Mouse (Mus musculus) heart, adult 2 months (tissue): ENCODE data around the gene Stk36. TPM values are rescaled to one million over a fixed set of nuclear protein-coding genes. Genes with fewer than 3 reads are reported as not detected.
A peak's percentile ranks its signal among the peaks of the same experiment; 100 is the strongest.

Source experiments
- DNase-seq, 2 experiments: peaks; one replicate each; pipeline ENCODE4 v3.0.0; 2021
- H3K27ac ChIP-seq: fragments of 200-600 bp; 2 replicates; pipeline ENCODE4 v1.8.1; 2022
- H3K27me3 ChIP-seq: fragments of 200-500 bp; 2 replicates; pipeline ENCODE4 v1.6.1; 2012; ENCODE audit warnings: mild to moderate bottlenecking, low read length, inconsistent platforms, mixed read lengths; ENCODE audit not compliant: control insufficient read depth, insufficient read depth
- H3K36me3 ChIP-seq: fragments of 200-500 bp; 2 replicates; pipeline ENCODE4 v1.6.1; 2012; ENCODE audit warnings: low read length, inconsistent platforms; ENCODE audit not compliant: control insufficient read depth, insufficient read depth
- H3K4me1 ChIP-seq: fragments of 200-500 bp; 2 replicates; pipeline ENCODE4 v1.6.1; 2011; ENCODE audit warnings: low read length; ENCODE audit not compliant: control insufficient read depth, insufficient read depth
- H3K4me3 ChIP-seq: fragments of 200-600 bp; 2 replicates; pipeline ENCODE4 v1.8.1; 2022
- H3K79me2 ChIP-seq: fragments of 200-500 bp; replicated peaks from 2 replicates; pipeline ENCODE4 v1.6.1; 2012; ENCODE audit warnings: mild to moderate bottlenecking, inconsistent platforms, low read length, moderate library complexity, mixed read lengths; ENCODE audit not compliant: control insufficient read depth, insufficient read depth
- H3K9ac ChIP-seq: fragments of 200-500 bp; 2 replicates; pipeline ENCODE4 v1.6.1; 2012; ENCODE audit warnings: low read depth, mild to moderate bottlenecking, control low read depth, inconsistent platforms, low read length, mixed read lengths
- CTCF ChIP-seq: fragments of 200-600 bp; IDR thresholded peaks from 2 replicates; pipeline ENCODE4 v1.8.1; 2022; ENCODE audit warnings: antibody characterized with exemption, mild to moderate bottlenecking, moderate library complexity
- EP300 ChIP-seq: fragments of 200-500 bp; IDR thresholded peaks from 2 replicates; pipeline ENCODE4 v1.6.1; 2011; ENCODE audit warnings: low read depth, low read length, control low read depth; ENCODE audit not compliant: insufficient read depth
- POLR2A ChIP-seq: fragments of 200-500 bp; IDR thresholded peaks from 2 replicates; pipeline ENCODE4 v1.6.1; 2011; ENCODE audit warnings: mild to moderate bottlenecking, low read depth, low read length, control low read depth; ENCODE audit not compliant: insufficient read depth
- WGBS: fragments of 180-500 bp; shearing (Covaris S2); methylation state at CpG from one replicate; pipeline ENCODE4 v1.1.7; 2018; 5-methylcytosine and 5-hydroxymethylcytosine counted together
- intact Hi-C: fragments of 180-260 bp; cut with DNase I; formaldehyde crosslinking; loops from one replicate; pipeline ENCODE4 v1.15.1; 2025
- polyA plus RNA-seq: library from polyadenylated mRNA; depleted of rRNA; stranded (reverse); fragments of >200 nt; gene quantifications from 2 replicates; pipeline ENCODE4 v1.2.3, GENCODE M21; 2012
- total RNA-seq, 2 experiments: library from RNA; stranded (reverse); gene quantifications; 2 replicates each; pipeline ENCODE4 v1.2.3; 2021

Gene Stk36
- total and polyA plus RNA-seq, 3 experiments = 0.55 to 1.5 (median 0.66) TPM

DNA sequence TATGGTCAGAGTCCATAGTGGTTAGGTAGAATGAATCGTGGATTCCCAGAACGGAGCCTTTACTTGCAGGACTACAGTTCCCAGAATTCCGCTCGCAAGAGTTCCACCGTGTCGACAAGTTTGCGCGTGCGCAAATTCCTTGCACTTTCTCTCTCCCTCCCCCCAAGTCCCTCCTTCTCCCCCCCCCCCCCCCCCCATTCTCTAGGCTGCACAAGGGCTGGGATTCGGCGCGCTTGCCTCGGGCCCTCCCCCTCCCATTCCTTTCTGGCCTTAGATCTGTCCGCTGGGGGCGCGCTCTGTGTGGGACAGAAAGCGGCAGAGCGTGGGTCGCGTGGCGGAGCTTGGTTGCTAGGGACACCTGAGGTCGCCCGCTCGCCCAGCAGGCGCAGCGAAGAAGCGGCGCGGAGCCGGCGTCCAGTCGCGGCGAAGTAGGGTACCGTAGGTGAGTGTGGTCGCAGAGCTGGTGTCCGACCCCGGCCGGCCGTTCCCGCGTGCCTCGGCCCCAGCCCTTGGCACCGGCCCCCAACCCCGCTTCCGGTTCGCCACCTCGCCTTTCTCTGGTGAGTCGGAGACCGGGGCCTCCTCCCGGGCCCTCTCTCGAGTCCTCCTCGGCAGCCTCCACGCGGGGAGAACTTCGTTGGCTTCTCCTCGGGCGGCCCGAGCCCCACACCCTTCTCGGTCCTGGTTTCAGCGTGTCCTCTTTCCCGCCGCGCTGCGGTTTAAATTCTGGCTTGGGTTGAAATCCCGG, 60.4 kb downstream of the Stk36 start, which contains the start of gene Ttll4:
TSS of gene Ttll4 (plus strand) at position 298 of the 748 bp plus-strand sequence.
- intact Hi-C loops = loop anchor here (10.0 kb wide), 3 partner anchors 53 to 157 kb away; partner anchors contain the start of genes Bcs1l, Cnot9, Cyp27a1 and Zfp142
- WGBS = under 1% methylated on average over 62 of the region's 66 CpGs

DNA sequence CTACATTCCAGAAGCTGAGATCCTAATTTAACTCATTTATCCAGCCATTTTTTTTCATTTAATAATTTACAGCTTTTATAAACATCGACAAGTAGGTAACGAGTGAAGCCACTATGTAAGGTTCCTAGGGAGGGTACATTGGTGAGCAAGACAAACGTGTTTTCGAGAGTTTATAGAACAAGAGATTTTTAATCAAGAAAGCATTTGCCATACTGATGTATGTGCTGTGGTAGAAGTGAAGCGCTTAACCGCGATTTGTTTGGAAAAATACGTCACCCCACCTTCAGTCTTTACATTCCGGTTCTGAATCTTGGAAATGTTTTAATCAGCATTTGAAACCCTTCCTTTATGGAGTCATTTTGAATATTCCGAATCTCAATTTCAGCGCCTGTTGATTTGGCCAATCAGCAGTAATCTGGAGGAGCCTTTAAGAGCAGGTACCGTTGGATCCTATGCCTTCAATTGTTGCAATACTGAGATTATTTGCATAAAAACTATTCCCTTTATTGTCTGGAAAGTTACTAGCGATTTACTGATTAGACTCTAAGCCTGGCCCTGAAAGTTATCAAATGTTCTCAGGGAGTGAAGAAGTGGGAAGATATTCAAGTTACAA, 61.1 kb downstream of the Stk36 start:
- H3K9ac ChIP-seq = peak overlapping the region; percentile 90; the same call in 1 of the 2 replicates
- H3K27ac ChIP-seq = peak overlapping the region; percentile 89
- H3K36me3 ChIP-seq = peaks cover 9% of the 10 kb centered on the region
- intact Hi-C loops = loop anchor here (10.0 kb wide), 3 partner anchors 52 to 158 kb away; partner anchors contain the start of genes Bcs1l, Cnot9, Cyp27a1 and Zfp142
- H3K4me3 ChIP-seq = peak overlapping the region; percentile 100
- DNase-seq = no peak
- H3K79me2 ChIP-seq = peaks cover 5% of the 10 kb centered on the region
- peaks cover 6% of the 10 kb centered on the region for H3K4me1 ChIP-seq
- 8% methylated on average over 13 of the region's 13 CpGs for WGBS
- no peak for TF ChIP-seq POLR2A
- no peak for TF ChIP-seq EP300
- TF ChIP-seq CTCF = no peak
- no peaks in the 10 kb centered on the region for H3K27me3 ChIP-seq

More for the DNA sequence above, 60.4 kb downstream of the Stk36 start, which contains the start of gene Ttll4:
- peak; percentile 94 to 97 for DNase-seq
- peak within 1 kb of the TSS; percentile 100 for H3K4me3 ChIP-seq
- peak; percentile 55; the same call in 1 of the 2 replicates for TF ChIP-seq POLR2A
- peak; percentile 71 for TF ChIP-seq CTCF
- TF ChIP-seq EP300 = peak; percentile 63; the same call in 1 of the 2 replicates
- no peaks in the 10 kb centered on the region for H3K27me3 ChIP-seq
- H3K4me1 ChIP-seq = peaks cover 6% of the 10 kb centered on the region
- peak within 1 kb of the TSS; percentile 89 for H3K27ac ChIP-seq
- H3K79me2 ChIP-seq = peaks cover 2% of the 10 kb centered on the region; the same call in 1 of the 2 replicates
- H3K36me3 ChIP-seq = peaks cover 9% of the 10 kb centered on the region
- peak within 1 kb of the TSS; percentile 90 for H3K9ac ChIP-seq

GRCm38 (mm10) chr1:74665153-74665552, 63.9 kb downstream of the Stk36 start:
- intact Hi-C loops = loop anchor here (10.0 kb wide), 3 partner anchors 50 to 160 kb away; partner anchors contain the start of genes Bcs1l, Cnot9, Cyp27a1 and Zfp142
- H3K36me3 ChIP-seq = peaks cover 18% of the 10 kb centered on the region
- no peak overlapping the region for H3K9ac ChIP-seq
- H3K27me3 ChIP-seq = no peaks in the 10 kb centered on the region
- DNase-seq = no peak
- no peak for TF ChIP-seq POLR2A
- no peak for TF ChIP-seq CTCF
- TF ChIP-seq EP300 = no peak
- 39% methylated on average over 6 of the region's 6 CpGs for WGBS
- no peak overlapping the region for H3K4me3 ChIP-seq
- peaks cover 7% of the 10 kb centered on the region for H3K4me1 ChIP-seq
- no peak overlapping the region; the same call in 1 of the 2 replicates for H3K27ac ChIP-seq
- H3K79me2 ChIP-seq = peaks cover 6% of the 10 kb centered on the region

GRCm38 (mm10) chr1:74668371-74668770, 67.1 kb downstream of the Stk36 start:
- H3K4me1 ChIP-seq = peaks cover 4% of the 10 kb centered on the region
- no peak overlapping the region for H3K9ac ChIP-seq
- peaks cover 14% of the 10 kb centered on the region for H3K36me3 ChIP-seq
- intact Hi-C loops = loop anchor here (10.0 kb wide), 3 partner anchors 46 to 164 kb away; partner anchors contain the start of genes Bcs1l, Cnot9, Cyp27a1 and Zfp142
- DNase-seq = no peak
- peaks cover 6% of the 10 kb centered on the region for H3K79me2 ChIP-seq
- TF ChIP-seq CTCF = no peak
- no peaks in the 10 kb centered on the region for H3K27me3 ChIP-seq
- 59% methylated on average over 3 of the region's 3 CpGs for WGBS
- peak overlapping the region; percentile 76 for H3K27ac ChIP-seq
- H3K4me3 ChIP-seq = no peak overlapping the region

DNA sequence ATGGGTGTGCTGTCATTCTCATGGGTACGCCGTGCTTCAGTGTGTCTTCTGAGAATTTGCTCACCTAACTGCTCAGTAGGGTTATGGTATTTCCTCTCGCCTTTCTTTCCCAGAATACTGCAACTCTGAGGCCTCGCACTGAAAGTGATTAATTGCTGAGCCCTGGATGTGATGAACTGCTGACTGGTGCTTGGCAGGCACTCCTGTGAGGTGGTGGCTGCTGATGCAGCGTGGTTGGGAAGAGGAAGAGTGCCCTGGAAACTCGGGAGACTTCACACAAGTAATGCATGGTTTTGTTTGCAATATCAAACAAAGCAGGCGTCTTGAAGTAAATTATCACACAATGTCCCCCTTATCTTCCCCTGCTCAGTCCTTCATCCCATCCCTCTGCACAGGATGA, 71.5 kb downstream of the Stk36 start:
- Histone ChIP-seq H3K4me3 (no peak overlapping the region), H3K27ac (no peak overlapping the region), H3K9ac (no peak overlapping the region), H3K27me3 (no peaks in the 10 kb centered on the region), H3K4me1 (peaks cover 1% of the 10 kb centered on the region), H3K79me2 (no peaks in the 10 kb centered on the region; the same call in 1 of the 2 replicates), H3K36me3 (peaks cover 9% of the 10 kb centered on the region)
- TF ChIP-seq EP300 (no peak), CTCF (no peak), POLR2A (no peak)
- DNase-seq = peak in 1 of 2 experiments; percentile 18
- intact Hi-C loops = no loop called here
- WGBS = 42% methylated on average over 7 of the region's 7 CpGs
